Mouse (Mus musculus) lung, adult 18-20 months (tissue): ENCODE results near the gene Spats2l.

Experiments
- DNase-seq, 2 experiments: peaks; one replicate each; pipeline ENCODE4 v3.0.0; 2022; ENCODE audit warnings: mixed read lengths in 2 of 2

Spats2l gene

DNA sequence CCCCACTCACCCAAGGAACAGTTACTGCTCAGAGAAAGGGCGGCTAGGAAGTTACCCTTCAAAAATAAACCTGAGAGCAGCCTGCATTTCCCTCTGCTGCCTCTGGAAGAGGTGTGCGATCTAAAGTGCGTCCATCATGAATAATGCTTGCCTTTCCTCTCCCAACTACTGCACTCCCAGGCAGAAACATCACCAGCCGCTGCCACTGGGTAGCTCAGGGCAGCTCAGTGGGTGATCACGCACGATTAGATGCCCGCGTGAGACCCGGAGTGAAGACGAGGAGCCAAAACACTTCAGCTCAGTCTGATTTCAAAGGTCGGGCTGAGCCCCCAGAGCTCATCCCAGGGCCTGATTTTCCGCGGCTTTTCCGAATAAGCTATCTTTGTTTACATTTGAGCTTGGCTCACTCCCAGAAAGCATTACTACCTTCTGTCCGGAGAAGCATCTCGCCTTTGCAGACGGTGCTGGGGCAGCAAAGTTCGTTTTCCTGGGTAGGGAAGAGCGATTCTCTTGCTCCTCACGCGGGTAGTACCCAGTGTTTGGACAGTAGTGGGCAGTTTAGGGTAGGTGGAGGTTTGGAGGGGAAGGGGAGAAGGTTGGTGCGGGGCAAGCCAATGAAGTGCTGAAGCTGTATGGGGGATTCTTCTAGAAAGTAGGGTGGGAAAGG, at the start of gene Spats2l:
Spats2l (plus strand) TSS at position 162 of the 667 bp plus-strand sequence.
- DNase-seq, result peak; percentile 9 to 22

- no peak for DNase-seq
Observed at GRCm38 (mm10) chr1:57725268-57725667, 48.7 kb upstream of the Spats2l start.

GRCm38 (mm10) chr1:57735877-57736276, 38.1 kb upstream of the Spats2l start:
- no peak for DNase-seq

DNA sequence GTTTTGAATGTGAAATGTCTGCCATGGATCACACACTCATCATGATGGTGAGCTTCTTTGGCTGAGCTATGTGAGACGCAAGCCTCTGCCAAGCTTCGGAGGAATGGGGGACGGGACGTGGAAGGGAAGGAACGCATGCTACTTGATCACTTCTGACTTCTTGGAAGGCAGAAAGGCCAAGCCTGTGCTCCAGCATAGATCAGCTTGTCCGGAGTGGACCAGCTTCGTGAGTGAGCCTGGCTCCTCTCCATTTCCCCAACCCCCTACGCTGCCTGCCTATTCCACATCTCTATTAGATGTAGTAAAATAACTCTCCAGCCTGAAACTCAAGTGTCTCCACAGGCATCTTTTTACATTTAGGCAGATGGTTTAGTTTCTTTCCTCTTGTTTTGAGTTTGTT, 32.2 kb upstream of the Spats2l start:
- no peak for DNase-seq

DNA sequence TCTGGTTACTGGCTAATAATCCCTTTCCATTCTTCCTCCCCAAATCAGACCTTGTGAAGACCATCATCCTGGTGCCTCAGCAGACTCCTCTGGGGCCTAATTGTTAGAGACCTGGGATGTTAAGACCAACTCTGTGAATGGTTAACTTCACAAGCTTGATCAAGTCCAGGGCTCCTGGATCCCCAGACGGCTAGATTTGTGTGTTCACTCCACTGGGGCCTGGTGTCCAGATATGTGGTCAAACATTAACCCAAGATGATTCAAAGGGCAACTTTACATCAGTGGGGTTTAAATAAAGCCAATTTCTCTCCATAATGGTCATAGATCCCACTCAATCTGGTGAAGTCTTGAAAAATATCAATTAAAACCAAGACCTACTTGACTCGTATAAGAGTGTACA, 31.7 kb upstream of the Spats2l start:
- no peak for DNase-seq

GRCm38 (mm10) chr1:57751781-57752180, 22.2 kb upstream of the Spats2l start:
- DNase-seq, result no peak

DNA sequence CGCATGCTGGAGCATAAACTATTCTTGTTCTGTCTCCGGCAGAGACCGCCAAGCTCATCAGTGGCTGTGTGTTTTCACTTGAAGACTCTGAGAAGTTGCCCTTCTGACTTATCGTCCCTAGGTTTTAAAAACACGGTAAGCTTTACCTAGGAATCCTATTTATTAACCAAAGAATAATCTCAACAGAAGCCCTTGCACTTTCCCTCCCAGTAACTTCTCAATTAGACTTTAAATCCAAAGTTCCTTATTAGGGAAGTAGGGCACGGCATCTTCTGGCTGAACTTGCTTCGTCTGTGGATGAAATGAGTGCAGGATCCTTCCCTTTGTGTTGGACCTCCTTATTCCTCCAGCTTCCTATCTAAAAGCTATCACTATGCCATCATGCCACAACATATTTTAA, 7.6 kb upstream of the Spats2l start:
- DNase-seq, result no peak

DNA sequence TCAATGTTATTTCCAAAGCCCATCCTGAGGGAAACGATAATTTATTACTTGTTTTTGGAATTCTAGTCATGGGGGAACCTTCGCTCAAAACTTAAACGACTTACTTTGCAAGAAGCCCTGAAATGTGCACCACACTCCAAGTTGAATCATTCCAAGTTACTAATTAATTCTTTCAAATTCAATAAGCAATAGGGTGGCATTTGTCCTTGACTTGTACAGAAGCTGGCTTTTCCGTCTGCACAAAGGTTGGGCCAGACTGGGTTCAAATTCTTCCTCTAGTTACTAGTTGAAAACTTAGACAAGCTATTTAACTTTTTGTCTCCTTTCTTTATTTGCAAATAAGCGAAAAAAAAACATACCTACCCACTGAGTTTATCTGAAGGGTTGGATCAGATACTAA, 636 bp upstream of the Spats2l start:
- DNase-seq, result no peak

DNA sequence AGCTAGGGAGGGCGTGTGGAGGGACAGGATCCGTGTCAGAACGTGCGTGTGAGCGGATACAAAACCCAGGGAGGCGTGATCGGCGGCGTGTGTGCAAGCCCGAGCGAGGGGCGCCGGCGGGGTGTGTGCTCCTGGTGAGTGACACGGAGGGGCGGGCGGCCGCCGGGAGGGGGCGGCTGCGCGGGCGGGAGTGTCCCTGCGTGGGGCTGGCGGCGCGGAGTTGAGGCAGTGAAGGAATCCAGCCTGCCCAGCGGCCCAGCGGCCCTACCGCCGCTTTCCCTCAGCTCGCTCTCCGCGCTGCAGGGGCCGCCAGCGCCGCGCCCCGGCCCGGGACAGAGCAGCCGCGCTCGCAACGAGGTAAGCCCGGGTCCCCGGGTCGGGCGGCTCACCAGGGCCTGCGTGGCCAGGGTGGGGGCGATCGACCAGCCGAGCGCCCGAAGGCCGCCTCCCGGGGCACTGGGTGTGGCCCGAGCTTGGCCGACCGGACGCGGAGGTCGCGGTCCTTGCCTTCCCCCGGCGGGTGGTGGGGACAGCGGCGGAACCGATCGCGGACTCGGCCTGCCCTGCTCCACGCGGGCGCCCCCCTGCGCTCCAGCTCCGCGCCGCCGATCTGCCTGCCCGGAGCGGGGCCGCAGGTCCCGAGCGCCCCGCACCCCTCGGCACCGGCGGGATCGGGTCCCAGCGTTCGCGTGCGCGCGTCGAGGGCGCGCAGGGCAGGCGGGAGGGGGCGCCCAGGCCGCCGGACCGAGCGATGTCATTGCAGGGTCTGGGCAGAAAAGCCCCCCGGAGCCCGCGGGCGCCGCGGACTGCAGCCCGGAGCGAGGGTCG, 920 bp downstream of the Spats2l start:
- DNase-seq, result peak; percentile 43 to 48

GRCm38 (mm10) chr1:57775496-57775790, 1.5 kb downstream of the Spats2l start:
- no peak for DNase-seq

GRCm38 (mm10) chr1:57776671-57777281, 2.8 kb downstream of the Spats2l start:
- no peak for DNase-seq

DNA sequence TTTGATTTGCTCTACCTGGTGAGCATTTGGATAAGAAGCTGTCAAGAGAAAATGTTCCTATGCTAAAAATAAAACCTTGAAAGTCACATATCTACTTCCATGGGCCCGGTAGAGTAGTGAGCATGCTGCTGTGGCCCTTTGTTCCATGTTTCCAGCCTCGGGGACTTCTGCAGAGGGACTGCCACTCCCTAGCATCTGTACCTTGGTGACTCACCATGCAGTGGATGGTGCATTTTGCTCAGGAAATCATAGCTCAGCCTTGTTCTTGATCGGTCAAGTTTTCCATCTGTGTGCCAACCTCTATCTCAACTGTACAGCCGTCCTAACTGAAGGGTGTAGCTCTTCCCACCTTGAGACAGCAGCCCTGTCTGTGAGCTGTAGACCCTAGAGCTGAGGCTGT, 10.3 kb downstream of the Spats2l start:
- DNase-seq, result no peak

DNA sequence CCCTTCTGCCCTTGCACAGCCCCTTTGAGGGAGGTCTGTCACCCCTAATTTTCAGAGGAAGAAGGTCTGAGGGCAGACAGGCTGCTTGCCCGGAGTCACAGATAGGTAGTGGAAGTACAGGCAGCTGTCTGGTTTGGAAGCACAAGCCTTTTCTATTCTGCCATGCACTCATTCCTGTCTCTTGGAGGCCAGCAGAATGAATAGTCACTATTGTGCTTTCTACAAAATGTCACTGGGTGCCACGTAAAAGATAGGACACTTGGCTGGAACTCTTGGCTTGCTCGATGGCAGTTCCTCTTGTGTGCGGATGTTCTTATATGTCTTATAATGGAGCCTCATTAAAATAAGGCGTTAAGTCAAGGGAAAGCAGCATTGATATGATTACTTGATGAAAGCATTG, 15.9 kb downstream of the Spats2l start:
- no peak for DNase-seq

DNA sequence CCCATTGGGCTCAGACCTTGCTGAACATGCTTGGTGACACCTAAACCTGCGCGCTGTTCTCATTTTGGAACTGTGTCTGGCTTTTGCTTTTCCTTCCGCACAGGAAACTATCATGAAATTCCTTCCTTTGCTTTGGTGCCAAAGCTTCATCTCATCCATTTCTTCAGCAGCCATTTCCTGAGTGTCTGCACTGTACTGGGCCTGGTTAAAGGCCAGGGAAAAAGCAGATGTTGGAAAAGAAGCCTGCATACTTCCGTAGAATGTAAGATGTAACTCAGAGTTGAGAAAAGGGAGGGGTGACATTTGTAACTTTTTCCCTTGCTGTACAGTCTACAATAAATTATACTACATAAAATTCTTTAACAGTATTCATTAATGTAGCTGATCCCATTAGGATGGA, 18.2 kb downstream of the Spats2l start:
- no peak for DNase-seq

- no peak for DNase-seq
Observed at GRCm38 (mm10) chr1:57795838-57796237, 21.9 kb downstream of the Spats2l start.

DNA sequence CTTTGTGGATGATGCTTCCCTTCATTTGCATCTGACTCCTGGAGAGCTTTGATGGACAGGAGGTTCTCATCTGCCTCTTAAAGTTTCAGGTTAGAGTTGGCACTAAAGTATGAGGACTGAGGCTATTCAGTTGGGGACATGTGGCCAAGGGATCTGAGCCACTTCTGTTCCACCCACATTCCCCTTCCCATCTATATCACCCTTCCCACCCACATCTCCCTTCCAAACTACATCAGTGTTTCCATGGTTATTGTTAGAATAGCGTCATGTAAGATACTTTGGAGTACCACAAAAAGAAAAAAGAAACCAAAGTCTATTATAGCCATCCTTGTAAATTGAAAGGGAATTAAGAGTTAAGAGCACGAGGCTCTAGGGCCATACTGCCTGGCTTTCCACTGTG, 25.4 kb downstream of the Spats2l start:
- DNase-seq, result no peak

GRCm38 (mm10) chr1:57800846-57801245, 26.9 kb downstream of the Spats2l start:
- DNase-seq, result no peak

- no peak for DNase-seq
Observed at GRCm38 (mm10) chr1:57806126-57806525, 32.2 kb downstream of the Spats2l start.

- no peak for DNase-seq
Observed at GRCm38 (mm10) chr1:57807882-57808281, 33.9 kb downstream of the Spats2l start.

- no peak for DNase-seq
Observed at GRCm38 (mm10) chr1:57810221-57810620, 36.3 kb downstream of the Spats2l start.

DNA sequence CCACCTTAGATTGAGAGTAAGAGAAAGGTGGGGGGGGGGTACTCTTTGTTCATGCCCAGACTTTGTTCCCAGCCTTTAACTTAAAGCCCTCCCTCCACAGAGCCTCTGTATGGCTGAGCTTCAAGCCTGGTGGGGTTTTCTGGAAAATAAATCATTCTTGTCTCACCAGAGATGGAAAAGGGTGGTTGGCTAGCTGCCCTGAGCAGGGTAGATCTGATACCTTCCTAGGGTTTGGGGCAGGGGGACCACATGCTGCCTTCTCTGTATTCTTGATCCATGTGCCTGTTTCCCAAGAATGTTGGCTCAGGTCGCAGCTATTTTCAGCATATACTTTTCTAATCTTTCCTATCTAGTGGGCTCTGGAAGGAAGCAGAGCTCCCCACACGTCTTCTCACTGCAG, 43.1 kb downstream of the Spats2l start:
- DNase-seq, result no peak

DNA sequence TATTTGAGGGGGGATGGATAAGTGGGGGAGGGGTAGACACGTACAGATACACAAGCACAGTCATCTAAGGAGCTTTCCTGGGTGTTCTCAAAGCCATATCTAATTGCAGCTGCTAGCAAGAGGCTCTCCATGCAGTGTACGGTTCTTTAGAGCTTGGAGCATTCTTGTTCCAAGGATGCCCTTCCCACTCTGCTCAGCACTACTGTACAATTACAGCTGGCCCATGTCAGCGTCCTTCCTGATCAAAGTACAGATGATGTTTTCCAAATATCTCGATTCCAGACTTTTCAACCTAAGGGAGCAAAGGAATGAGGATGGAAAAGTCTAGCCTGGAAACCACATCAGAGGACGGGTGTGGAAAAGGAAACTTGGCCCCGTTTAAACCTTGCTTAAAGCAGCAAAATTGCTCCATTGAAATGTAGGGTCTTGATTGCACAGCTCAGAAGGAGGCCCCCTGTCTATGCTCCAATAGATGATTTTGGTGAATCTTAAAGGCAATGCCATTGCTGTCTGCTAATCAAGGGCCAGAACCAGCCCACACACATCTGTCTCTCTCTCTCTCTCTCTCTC, 46.6 kb downstream of the Spats2l start:
- DNase-seq, result no peak

GRCm38 (mm10) chr1:57824966-57825759, 51.2 kb downstream of the Spats2l start:
- no peak for DNase-seq
